Mouse (Mus musculus): Measurements from ENCODE around the gene Ifi213. TPM values are rescaled to one million over a fixed set of nuclear protein-coding genes. Genes with fewer than 3 reads are reported as not detected.
"Not testable (repeated sequence)": the region's sequence is repeated elsewhere in the genome, so short reads cannot be mapped to it uniquely, and the experiment has no call there.

The Ifi213 gene
- polyA plus RNA-seq, 1 experiment, result 4.1 TPM

DNA sequence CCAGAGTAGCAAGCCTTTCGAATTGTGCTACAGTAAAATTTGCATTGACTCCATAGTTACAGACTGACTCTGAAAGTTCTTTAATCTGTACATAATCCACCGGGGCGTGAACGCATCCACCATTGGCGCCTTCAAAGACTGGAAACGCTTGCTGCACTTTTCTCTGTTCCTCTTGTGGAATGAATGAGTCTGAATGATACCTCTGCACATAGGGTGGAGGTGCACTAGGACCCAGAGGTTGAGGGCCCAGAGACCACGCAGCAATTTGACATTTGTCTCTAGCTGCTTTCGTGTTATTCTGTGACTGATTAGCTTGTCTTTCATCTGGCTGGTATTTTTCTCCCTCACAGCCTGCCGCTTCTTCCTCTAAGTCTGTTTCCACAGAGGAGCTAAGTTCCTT lies 20.0 kb downstream of the Ifi213 start:
- WGBS, result 89% methylated on average over 9 of the region's 9 CpGs
- Histone ChIP-seq H3K4me3 (replicated peaks; ENCODE audit: extremely low read depth, low read depth, low read length) (no peak overlapping the region), H3K4me1 (ENCODE audit: control insufficient read depth, insufficient read depth, low read length) (no peaks in the 10 kb centered on the region)
- TF ChIP-seq POLR2A (IDR thresholded peaks at IDR 0.05; ENCODE audit: borderline replicate concordance, extremely low read depth, low read depth, low read length) (no peak), CTCF (IDR thresholded peaks at IDR 0.05; ENCODE audit: insufficient read depth, low read length) (no peak)
- no peak for DNase-seq

DNA sequence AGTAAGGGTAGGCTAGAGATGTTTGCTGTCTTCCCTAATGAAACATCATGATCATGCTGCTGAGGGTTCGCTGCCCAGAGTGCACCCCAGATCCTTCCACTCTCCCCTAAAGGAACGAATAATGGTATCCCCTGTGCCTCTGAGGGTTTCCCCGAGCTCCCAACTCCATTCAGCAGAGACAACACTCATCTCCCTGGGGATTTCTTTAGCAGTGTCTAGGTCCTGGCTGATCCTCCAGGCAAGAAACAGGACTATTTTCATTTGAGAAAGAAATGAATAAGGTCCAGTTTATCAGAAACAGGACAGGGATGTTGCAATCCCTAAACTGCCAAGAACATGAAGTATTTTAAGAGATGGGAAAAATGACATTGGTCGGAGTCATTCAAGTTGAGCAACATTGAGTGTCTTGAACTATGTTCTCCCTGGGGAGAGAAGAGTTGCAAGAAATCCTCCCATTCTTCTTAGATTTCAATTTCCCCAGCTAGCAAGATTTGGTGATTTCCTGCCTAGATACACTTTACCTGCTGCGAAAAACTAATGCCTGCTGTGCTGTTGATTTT lies 48.5 kb downstream of the Ifi213 start:
- H3K4me3 ChIP-seq (replicated peaks; ENCODE audit: extremely low read depth, low read depth, low read length); H3K4me1 ChIP-seq (ENCODE audit: control insufficient read depth, insufficient read depth, low read length); DNase-seq: not testable (repeated sequence)
- 72% methylated on average over 5 of the region's 5 CpGs for WGBS

DNA sequence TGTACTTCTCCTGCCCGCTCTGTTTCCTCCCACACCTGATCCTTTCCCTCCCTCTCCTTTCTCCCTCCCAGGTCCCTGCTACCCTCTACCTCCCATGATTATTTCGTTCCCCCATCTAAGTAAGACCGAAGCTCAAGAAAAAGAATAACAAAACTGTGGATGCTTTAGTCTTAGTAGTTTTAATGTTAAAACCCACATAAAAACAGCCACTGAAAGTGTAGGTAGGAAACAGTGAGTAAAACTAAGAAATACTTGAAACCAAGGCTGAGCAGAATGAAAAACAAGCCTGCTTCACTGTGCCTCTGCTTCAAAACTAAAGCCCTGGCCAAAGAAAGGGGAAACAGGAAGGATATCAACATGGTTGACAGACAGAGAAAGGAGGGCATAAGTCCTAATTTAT lies 50.3 kb downstream of the Ifi213 start:
- H3K4me3 ChIP-seq (replicated peaks; ENCODE audit: extremely low read depth, low read depth, low read length), result not testable (repeated sequence)
- WGBS, result 81% methylated on average over 3 of the region's 3 CpGs

DNA sequence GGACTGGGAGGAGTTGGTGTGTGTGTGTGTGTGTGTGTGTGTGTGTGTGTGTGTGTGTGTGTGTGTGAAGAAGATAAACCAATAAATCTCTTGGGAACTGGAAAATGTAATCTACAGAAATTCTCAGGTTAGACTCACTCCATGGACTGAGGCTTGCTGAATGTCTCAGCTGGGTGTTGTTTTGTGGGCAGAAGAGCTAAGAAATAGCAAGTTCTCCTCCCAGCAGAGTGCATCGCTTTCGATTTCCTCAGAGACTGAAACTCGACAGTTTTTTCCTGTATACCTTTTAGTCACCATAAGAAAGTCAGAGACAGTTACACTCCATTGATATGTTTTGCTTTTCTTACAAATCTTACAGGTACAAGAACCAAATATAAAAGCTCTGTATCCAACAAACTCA lies 63.3 kb downstream of the Ifi213 start, which contains the start of gene Ifi214:
Gene Ifi214 (minus strand): TSS at position 167 of the 400 bp plus-strand sequence.
- not testable (repeated sequence) for DNase-seq; H3K4me1 ChIP-seq (ENCODE audit: control insufficient read depth, insufficient read depth, low read length); H3K4me3 ChIP-seq (replicated peaks; ENCODE audit: extremely low read depth, low read depth, low read length)
- WGBS, result 87% methylated on average over 3 of the region's 3 CpGs

More for the DNA sequence above, 50.3 kb downstream of the Ifi213 start:
- not testable (repeated sequence) for H3K4me1 ChIP-seq (ENCODE audit: control insufficient read depth, insufficient read depth, low read length); DNase-seq

DNA sequence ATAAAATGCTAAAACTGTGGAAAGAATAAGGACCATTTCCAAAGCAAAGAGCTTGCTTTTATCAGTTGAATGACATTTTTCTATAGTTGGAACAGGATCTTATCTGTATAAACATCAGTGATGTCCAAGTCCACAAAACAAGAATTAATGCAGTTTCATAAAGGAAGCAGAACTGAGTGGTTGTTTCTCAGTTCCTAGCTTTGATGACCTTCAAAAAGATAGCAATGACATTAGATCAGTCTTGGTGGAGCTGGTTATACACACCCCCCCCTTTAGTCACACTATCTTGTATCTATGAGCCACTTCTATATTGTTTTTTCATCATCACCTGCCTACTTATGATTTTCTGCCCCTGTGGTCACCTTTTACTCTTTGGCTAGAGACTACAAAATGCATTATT lies 77.6 kb downstream of the Ifi213 start:
- no peak for DNase-seq
- TF ChIP-seq POLR2A (IDR thresholded peaks at IDR 0.05; ENCODE audit: borderline replicate concordance, extremely low read depth, low read depth, low read length), result no peak
- no peak for TF ChIP-seq CTCF (IDR thresholded peaks at IDR 0.05; ENCODE audit: insufficient read depth, low read length)
- no peak overlapping the region for H3K4me3 ChIP-seq (replicated peaks; ENCODE audit: extremely low read depth, low read depth, low read length)
- no peaks in the 10 kb centered on the region for H3K4me1 ChIP-seq (ENCODE audit: control insufficient read depth, insufficient read depth, low read length)

Other genes with a start within 250 kb of the Ifi213 start
- gene Aim2, start 248.4 kb downstream of the Ifi213 start, polyA plus RNA-seq (2012; rRNA removed), result 2.8 and 5.1 TPM in 2 replicates
- gene Cadm3, start 231.6 kb downstream of the Ifi213 start, polyA plus RNA-seq (2012; rRNA removed), result 1.6 and 3.6 TPM in 2 replicates
- 1.6 and 4.0 TPM in 2 replicates for gene Ifi206, start 108.2 kb downstream of the Ifi213 start, polyA plus RNA-seq (2012; rRNA removed)
- 0.14 and 0.19 TPM in 2 replicates for gene Ifi214, start 63.3 kb downstream of the Ifi213 start, polyA plus RNA-seq (2012; rRNA removed)
- 0.72 and 1.1 TPM in 2 replicates for gene Ifi209, start 31.6 kb upstream of the Ifi213 start, polyA plus RNA-seq (2012; rRNA removed)
- 5.5 and 13.8 TPM in 2 replicates for gene Ifi208, start 74.4 kb upstream of the Ifi213 start, polyA plus RNA-seq (2012; rRNA removed)
- gene Ifi207, start 142.5 kb upstream of the Ifi213 start, polyA plus RNA-seq (2012; rRNA removed), result 2.4 and 5.2 TPM in 2 replicates
- 0.54 and 0.83 TPM in 2 replicates for gene Ifi204, start 167.7 kb upstream of the Ifi213 start, polyA plus RNA-seq (2012; rRNA removed)

All from lung, adult 2 months (tissue).